Mouse (Mus musculus) embryonic facial prominence, embryonic 12.5 days (tissue): Measurements from ENCODE around the gene Mrpl37. TPM values are rescaled to one million over a fixed set of nuclear protein-coding genes. Genes with fewer than 3 reads are reported as not detected.
A peak's percentile ranks its signal among the peaks of the same experiment; 100 is the strongest.

ENCODE experiments used
- ATAC-seq: fragments of 200-750 bp; cut with Nextera tagmentation; 2 replicates; pipeline ENCODE4 v1.8.0; 2017; ENCODE audit not compliant: insufficient number of reproducible peaks, insufficient read depth, low FRiP score, low TSS enrichment
- H3K27ac ChIP-seq: fragments of 300-500 bp; sonication (generic); 2 replicates; pipeline ENCODE4 v1.5.1; 2016; ENCODE audit warnings: mild to moderate bottlenecking
- H3K27me3 ChIP-seq: fragments of 300-500 bp; sonication (generic); 2 replicates; pipeline ENCODE4 v1.6.1; 2016; ENCODE audit warnings: mild to moderate bottlenecking, moderate library complexity
- H3K36me3 ChIP-seq: fragments of 300-500 bp; sonication (generic); 2 replicates; pipeline ENCODE4 v1.6.1; 2016; ENCODE audit warnings: mild to moderate bottlenecking
- H3K4me1 ChIP-seq: fragments of 300-500 bp; sonication (generic); 2 replicates; pipeline ENCODE4 v1.6.1; 2016
- H3K4me2 ChIP-seq: fragments of 300-500 bp; sonication (generic); replicated peaks from 2 replicates; pipeline ENCODE4 v1.6.1; 2016; ENCODE audit warnings: mild to moderate bottlenecking, moderate library complexity
- H3K4me3 ChIP-seq: fragments of 300-500 bp; sonication (generic); 2 replicates; pipeline ENCODE4 v1.5.1; 2016; ENCODE audit warnings: mild to moderate bottlenecking
- H3K9ac ChIP-seq: fragments of 300-500 bp; sonication (generic); 2 replicates; pipeline ENCODE4 v1.6.1; 2016; ENCODE audit warnings: mild to moderate bottlenecking, moderate library complexity
- H3K9me3 ChIP-seq: fragments of 300-500 bp; sonication (generic); 2 replicates; pipeline ENCODE4 v1.6.1; 2016; ENCODE audit warnings: mild to moderate bottlenecking, moderate library complexity
- WGBS: fragments of 180-500 bp; shearing (Covaris S2); methylation state at CpG from one replicate; pipeline ENCODE4 v1.1.7; 2016; 5-methylcytosine and 5-hydroxymethylcytosine counted together
- polyA plus RNA-seq: library from polyadenylated mRNA; unstranded; fragments of >200 nt; fragmentation: Nextera tagmentation; extraction: Ambion mirVana; gene quantifications from 2 replicates; pipeline ENCODE4 v1.2.1, GENCODE M21; 2016

Gene Mrpl37
- polyA plus RNA-seq, 1 experiment from 2014 or later, result 96.9 TPM

GRCm38 (mm10) chr4:107094484-107095187 is 28.0 kb upstream of the Mrpl37 start:
- Histone ChIP-seq H3K27me3 (no peaks in the 10 kb centered on the region), H3K4me3 (no peak overlapping the region), H3K4me2 (no peak overlapping the region), H3K9me3 (no peaks in the 10 kb centered on the region), H3K9ac (no peak overlapping the region), H3K36me3 (no peaks in the 10 kb centered on the region), H3K4me1 (peaks cover 24% of the 10 kb centered on the region; the same call in 1 of the 2 replicates), H3K27ac (no peak overlapping the region)
- 56% methylated on average over 16 of the region's 16 CpGs for WGBS
- ATAC-seq, result no peak

GRCm38 (mm10) chr4:107091696-107092095 is 25.0 kb upstream of the Mrpl37 start:
- Histone ChIP-seq H3K27me3 (no peaks in the 10 kb centered on the region), H3K36me3 (no peaks in the 10 kb centered on the region), H3K4me2 (no peak overlapping the region), H3K4me3 (no peak overlapping the region), H3K9me3 (no peaks in the 10 kb centered on the region), H3K4me1 (peaks cover 19% of the 10 kb centered on the region; the same call in 1 of the 2 replicates), H3K27ac (no peak overlapping the region), H3K9ac (no peak overlapping the region)
- WGBS, result 78% methylated on average over 14 of the region's 14 CpGs
- no peak for ATAC-seq

GRCm38 (mm10) chr4:107084858-107085257 is 18.2 kb upstream of the Mrpl37 start:
- Histone ChIP-seq H3K27ac (no peak overlapping the region; the same call in 1 of the 2 replicates), H3K27me3 (no peaks in the 10 kb centered on the region), H3K9ac (no peak overlapping the region), H3K4me2 (no peak overlapping the region), H3K9me3 (no peaks in the 10 kb centered on the region), H3K36me3 (no peaks in the 10 kb centered on the region), H3K4me3 (no peak overlapping the region), H3K4me1 (peaks cover 14% of the 10 kb centered on the region)
- 8% methylated on average over 6 of the region's 6 CpGs for WGBS
- 0 out of 2 replicates have a peak, but pooled peaks have one; percentile 48 for ATAC-seq

- Histone ChIP-seq H3K9me3 (no peaks in the 10 kb centered on the region), H3K27me3 (no peaks in the 10 kb centered on the region), H3K9ac (no peak overlapping the region), H3K36me3 (no peaks in the 10 kb centered on the region), H3K4me2 (no peak overlapping the region), H3K27ac (no peak overlapping the region), H3K4me1 (peaks cover 14% of the 10 kb centered on the region), H3K4me3 (no peak overlapping the region)
- 18% methylated on average over 1 of the region's 1 CpGs for WGBS
- ATAC-seq, result no peak
These were observed 17.7 kb upstream of the Mrpl37 start for GRCm38 (mm10) chr4:107084343-107084742.

GRCm38 (mm10) chr4:107083126-107083525 is 16.5 kb upstream of the Mrpl37 start:
- no peak overlapping the region for H3K4me3 ChIP-seq
- no peaks in the 10 kb centered on the region for H3K36me3 ChIP-seq
- ATAC-seq, result no peak
- peaks cover 17% of the 10 kb centered on the region for H3K4me1 ChIP-seq
- H3K27me3 ChIP-seq, result no peaks in the 10 kb centered on the region
- H3K9me3 ChIP-seq, result no peaks in the 10 kb centered on the region
- H3K4me2 ChIP-seq, result no peak overlapping the region
- H3K9ac ChIP-seq, result no peak overlapping the region
- WGBS, result 96% methylated on average over 4 of the region's 4 CpGs
- no peak overlapping the region for H3K27ac ChIP-seq

GRCm38 (mm10) chr4:107082185-107082584 is 15.5 kb upstream of the Mrpl37 start:
- no peak overlapping the region for H3K27ac ChIP-seq
- ATAC-seq, result no peak
- H3K27me3 ChIP-seq, result no peaks in the 10 kb centered on the region
- WGBS, result 80% methylated on average over 3 of the region's 3 CpGs
- H3K36me3 ChIP-seq, result no peaks in the 10 kb centered on the region
- no peaks in the 10 kb centered on the region for H3K9me3 ChIP-seq
- no peak overlapping the region for H3K4me3 ChIP-seq
- H3K9ac ChIP-seq, result no peak overlapping the region
- H3K4me1 ChIP-seq, result peaks cover 17% of the 10 kb centered on the region
- no peak overlapping the region for H3K4me2 ChIP-seq

GRCm38 (mm10) chr4:107079716-107080115 is 13.0 kb upstream of the Mrpl37 start:
- no peaks in the 10 kb centered on the region for H3K9me3 ChIP-seq
- no peak overlapping the region for H3K27ac ChIP-seq
- H3K4me3 ChIP-seq, result no peak overlapping the region
- ATAC-seq, result no peak
- peaks cover 11% of the 10 kb centered on the region for H3K4me1 ChIP-seq
- H3K27me3 ChIP-seq, result no peaks in the 10 kb centered on the region
- H3K9ac ChIP-seq, result no peak overlapping the region
- H3K4me2 ChIP-seq, result no peak overlapping the region
- H3K36me3 ChIP-seq, result no peaks in the 10 kb centered on the region

- Histone ChIP-seq H3K4me1 (0 out of 2 replicates have a peak, but pooled peaks cover 4% of the 10 kb centered on the region), H3K9ac (no peak overlapping the region), H3K27me3 (no peaks in the 10 kb centered on the region), H3K27ac (no peak overlapping the region), H3K4me3 (no peak overlapping the region), H3K36me3 (no peaks in the 10 kb centered on the region), H3K9me3 (no peaks in the 10 kb centered on the region), H3K4me2 (no peak overlapping the region)
- WGBS, result 93% methylated on average over 4 of the region's 4 CpGs
- ATAC-seq, result peak; percentile 74; the same call in 1 of the 2 replicates
These were observed 12.2 kb upstream of the Mrpl37 start for GRCm38 (mm10) chr4:107078894-107079293.

- Histone ChIP-seq H3K36me3 (no peaks in the 10 kb centered on the region), H3K27me3 (no peaks in the 10 kb centered on the region), H3K27ac (no peak overlapping the region), H3K4me1 (0 out of 2 replicates have a peak, but pooled peaks cover 4% of the 10 kb centered on the region), H3K4me2 (no peak overlapping the region), H3K9ac (no peak overlapping the region), H3K9me3 (no peaks in the 10 kb centered on the region), H3K4me3 (no peak overlapping the region)
- 79% methylated on average over 5 of the region's 5 CpGs for WGBS
- ATAC-seq, result no peak
These were observed 8.8 kb upstream of the Mrpl37 start for GRCm38 (mm10) chr4:107075456-107075855.

GRCm38 (mm10) chr4:107072343-107072742 is 5.7 kb upstream of the Mrpl37 start:
- H3K9ac ChIP-seq, result no peak overlapping the region
- peaks cover 4% of the 10 kb centered on the region for H3K4me1 ChIP-seq
- H3K4me2 ChIP-seq, result no peak overlapping the region
- no peaks in the 10 kb centered on the region for H3K27me3 ChIP-seq
- H3K36me3 ChIP-seq, result no peaks in the 10 kb centered on the region
- ATAC-seq, result no peak
- H3K27ac ChIP-seq, result no peak overlapping the region
- no peaks in the 10 kb centered on the region for H3K9me3 ChIP-seq
- 84% methylated on average over 9 of the region's 9 CpGs for WGBS
- no peak overlapping the region for H3K4me3 ChIP-seq

- Histone ChIP-seq H3K4me1 (peaks cover 17% of the 10 kb centered on the region), H3K9ac (peak overlapping the region; percentile 89), H3K4me2 (peak overlapping the region; percentile 98), H3K4me3 (peak overlapping the region; percentile 89), H3K9me3 (no peaks in the 10 kb centered on the region), H3K36me3 (peaks cover 22% of the 10 kb centered on the region), H3K27ac (no peak overlapping the region; the same call in 1 of the 2 replicates), H3K27me3 (no peaks in the 10 kb centered on the region)
- 0 out of 2 replicates have a peak, but pooled peaks have one; percentile 11 for ATAC-seq
- WGBS, result 5% methylated on average over 33 of the region's 33 CpGs
These were observed 628 bp upstream of the Mrpl37 start for GRCm38 (mm10) chr4:107067151-107067840.
